Mouse (Mus musculus): Measurements from ENCODE around the gene Mtor. TPM values are rescaled to one million over a fixed set of nuclear protein-coding genes. Genes with fewer than 3 reads are reported as not detected.
A peak's percentile ranks its signal among the peaks of the same experiment; 100 is the strongest.

Gene Mtor
- polyA plus RNA-seq, 1 experiment from 2014 or later = 33.0 TPM

- no peak overlapping the region for H3K9ac ChIP-seq (replicated peaks; ENCODE audit: low read depth, low read length)
Measured at GRCm38 (mm10) chr4:148510691-148511090, 62.3 kb downstream of the Mtor start.

GRCm38 (mm10) chr4:148511334-148511733, 62.9 kb downstream of the Mtor start:
- H3K9me3 ChIP-seq (ENCODE audit: control insufficient read depth, low read length) = no peaks in the 10 kb centered on the region
- H3K4me1 ChIP-seq (ENCODE audit: control insufficient read depth, insufficient read depth, low read length) = no peaks in the 10 kb centered on the region
- no peak overlapping the region for H3K27ac ChIP-seq (ENCODE audit: low read depth, low read length)
- H3K9ac ChIP-seq (replicated peaks; ENCODE audit: low read depth, low read length) = no peak overlapping the region
- H3K27me3 ChIP-seq (ENCODE audit: control insufficient read depth, insufficient read depth, low read length) = no peaks in the 10 kb centered on the region
- ATAC-seq (ENCODE audit: low read depth) = no peak
- 95% methylated on average over 4 of the region's 4 CpGs for WGBS
- H3K36me3 ChIP-seq (ENCODE audit: control insufficient read depth, insufficient read depth, low read length) = peaks cover 15% of the 10 kb centered on the region
- H3K4me3 ChIP-seq (ENCODE audit: low read depth, low read length) = no peak overlapping the region
- H3K4me2 ChIP-seq (ENCODE audit: low read depth, low read length) = no peak overlapping the region

More at GRCm38 (mm10) chr4:148510691-148511090, 62.3 kb downstream of the Mtor start:
- Histone ChIP-seq H3K4me3 (ENCODE audit: low read depth, low read length) (no peak overlapping the region), H3K4me2 (ENCODE audit: low read depth, low read length) (no peak overlapping the region), H3K9me3 (ENCODE audit: control insufficient read depth, low read length) (no peaks in the 10 kb centered on the region), H3K36me3 (ENCODE audit: control insufficient read depth, insufficient read depth, low read length) (peaks cover 14% of the 10 kb centered on the region), H3K27ac (ENCODE audit: low read depth, low read length) (no peak overlapping the region), H3K27me3 (ENCODE audit: control insufficient read depth, insufficient read depth, low read length) (no peaks in the 10 kb centered on the region), H3K4me1 (ENCODE audit: control insufficient read depth, insufficient read depth, low read length) (no peaks in the 10 kb centered on the region)
- WGBS = 82% methylated on average over 4 of the region's 4 CpGs
- ATAC-seq (ENCODE audit: low read depth) = no peak

- Histone ChIP-seq H3K4me3 (ENCODE audit: low read depth, low read length) (no peak overlapping the region), H3K4me2 (ENCODE audit: low read depth, low read length) (no peak overlapping the region), H3K27me3 (ENCODE audit: control insufficient read depth, insufficient read depth, low read length) (no peaks in the 10 kb centered on the region), H3K4me1 (ENCODE audit: control insufficient read depth, insufficient read depth, low read length) (no peaks in the 10 kb centered on the region), H3K27ac (ENCODE audit: low read depth, low read length) (0 out of 2 replicates have a peak overlapping the region, but pooled peaks have one; percentile 35), H3K9me3 (ENCODE audit: control insufficient read depth, low read length) (no peaks in the 10 kb centered on the region), H3K9ac (replicated peaks; ENCODE audit: low read depth, low read length) (no peak overlapping the region), H3K36me3 (ENCODE audit: control insufficient read depth, insufficient read depth, low read length) (peaks cover 23% of the 10 kb centered on the region)
- whole genome bisulfite sequencing = 54% methylated on average over 6 of the region's 6 CpGs
- ATAC-seq (ENCODE audit: low read depth) = peak; percentile 46; the same call in 1 of the 2 replicates
Measured at GRCm38 (mm10) chr4:148513021-148513559, 64.7 kb downstream of the Mtor start.

- Histone ChIP-seq H3K4me2 (ENCODE audit: low read depth, low read length) (no peak overlapping the region), H3K4me1 (ENCODE audit: control insufficient read depth, insufficient read depth, low read length) (no peaks in the 10 kb centered on the region), H3K4me3 (ENCODE audit: low read depth, low read length) (no peak overlapping the region), H3K9ac (replicated peaks; ENCODE audit: low read depth, low read length) (no peak overlapping the region), H3K9me3 (ENCODE audit: control insufficient read depth, low read length) (no peaks in the 10 kb centered on the region), H3K27ac (ENCODE audit: low read depth, low read length) (no peak overlapping the region), H3K36me3 (ENCODE audit: control insufficient read depth, insufficient read depth, low read length) (peaks cover 23% of the 10 kb centered on the region), H3K27me3 (ENCODE audit: control insufficient read depth, insufficient read depth, low read length) (no peaks in the 10 kb centered on the region)
- WGBS = 92% methylated on average over 2 of the region's 2 CpGs
- no peak for ATAC-seq (ENCODE audit: low read depth)
Measured at GRCm38 (mm10) chr4:148515313-148515712, 66.9 kb downstream of the Mtor start.

- Histone ChIP-seq H3K4me1 (ENCODE audit: control insufficient read depth, insufficient read depth, low read length) (no peaks in the 10 kb centered on the region), H3K27me3 (ENCODE audit: control insufficient read depth, insufficient read depth, low read length) (no peaks in the 10 kb centered on the region), H3K36me3 (ENCODE audit: control insufficient read depth, insufficient read depth, low read length) (peaks cover 31% of the 10 kb centered on the region), H3K4me3 (ENCODE audit: low read depth, low read length) (no peak overlapping the region), H3K9ac (replicated peaks; ENCODE audit: low read depth, low read length) (no peak overlapping the region), H3K27ac (ENCODE audit: low read depth, low read length) (peak overlapping the region; percentile 48; the same call in 1 of the 2 replicates), H3K4me2 (ENCODE audit: low read depth, low read length) (no peak overlapping the region), H3K9me3 (ENCODE audit: control insufficient read depth, low read length) (no peaks in the 10 kb centered on the region)
- 54% methylated on average over 4 of the region's 4 CpGs for WGBS
- ATAC-seq (ENCODE audit: low read depth) = no peak
Measured at GRCm38 (mm10) chr4:148517809-148518208, 69.4 kb downstream of the Mtor start.

GRCm38 (mm10) chr4:148518235-148518795, 69.9 kb downstream of the Mtor start:
- no peaks in the 10 kb centered on the region for H3K27me3 ChIP-seq (ENCODE audit: control insufficient read depth, insufficient read depth, low read length)
- no peak overlapping the region for H3K9ac ChIP-seq (replicated peaks; ENCODE audit: low read depth, low read length)
- 28% methylated on average over 5 of the region's 5 CpGs for WGBS
- no peak for ATAC-seq (ENCODE audit: low read depth)
- H3K36me3 ChIP-seq (ENCODE audit: control insufficient read depth, insufficient read depth, low read length) = peaks cover 33% of the 10 kb centered on the region
- no peaks in the 10 kb centered on the region for H3K9me3 ChIP-seq (ENCODE audit: control insufficient read depth, low read length)
- no peak overlapping the region for H3K4me3 ChIP-seq (ENCODE audit: low read depth, low read length)
- H3K4me2 ChIP-seq (ENCODE audit: low read depth, low read length) = no peak overlapping the region
- H3K27ac ChIP-seq (ENCODE audit: low read depth, low read length) = peak overlapping the region; percentile 48; the same call in 1 of the 2 replicates
- H3K4me1 ChIP-seq (ENCODE audit: control insufficient read depth, insufficient read depth, low read length) = no peaks in the 10 kb centered on the region

- H3K9ac ChIP-seq (replicated peaks; ENCODE audit: low read depth, low read length) = no peak overlapping the region
Measured at GRCm38 (mm10) chr4:148523538-148523937, 75.1 kb downstream of the Mtor start.

GRCm38 (mm10) chr4:148527158-148527910, 78.9 kb downstream of the Mtor start:
- no peak for ATAC-seq (ENCODE audit: low read depth)
- 93% methylated on average over 10 of the region's 10 CpGs for WGBS
- Histone ChIP-seq H3K9me3 (ENCODE audit: control insufficient read depth, low read length) (no peaks in the 10 kb centered on the region), H3K4me1 (ENCODE audit: control insufficient read depth, insufficient read depth, low read length) (no peaks in the 10 kb centered on the region), H3K27me3 (ENCODE audit: control insufficient read depth, insufficient read depth, low read length) (no peaks in the 10 kb centered on the region), H3K36me3 (ENCODE audit: control insufficient read depth, insufficient read depth, low read length) (peaks cover 82% of the 10 kb centered on the region), H3K9ac (replicated peaks; ENCODE audit: low read depth, low read length) (no peak overlapping the region), H3K27ac (ENCODE audit: low read depth, low read length) (no peak overlapping the region), H3K4me2 (ENCODE audit: low read depth, low read length) (no peak overlapping the region), H3K4me3 (ENCODE audit: low read depth, low read length) (no peak overlapping the region)

More at GRCm38 (mm10) chr4:148523538-148523937, 75.1 kb downstream of the Mtor start:
- ATAC-seq (ENCODE audit: low read depth) = peak; percentile 14; the same call in 1 of the 2 replicates
- H3K4me3 ChIP-seq (ENCODE audit: low read depth, low read length) = no peak overlapping the region
- H3K9me3 ChIP-seq (ENCODE audit: control insufficient read depth, low read length) = no peaks in the 10 kb centered on the region
- no peak overlapping the region for H3K4me2 ChIP-seq (ENCODE audit: low read depth, low read length)
- 59% methylated on average over 7 of the region's 7 CpGs for WGBS
- no peaks in the 10 kb centered on the region for H3K27me3 ChIP-seq (ENCODE audit: control insufficient read depth, insufficient read depth, low read length)
- no peak overlapping the region for H3K27ac ChIP-seq (ENCODE audit: low read depth, low read length)
- peaks cover 57% of the 10 kb centered on the region for H3K36me3 ChIP-seq (ENCODE audit: control insufficient read depth, insufficient read depth, low read length)
- H3K4me1 ChIP-seq (ENCODE audit: control insufficient read depth, insufficient read depth, low read length) = no peaks in the 10 kb centered on the region

GRCm38 (mm10) chr4:148530351-148530750, 81.9 kb downstream of the Mtor start:
- Histone ChIP-seq H3K36me3 (ENCODE audit: control insufficient read depth, insufficient read depth, low read length) (peaks cover 91% of the 10 kb centered on the region), H3K27ac (ENCODE audit: low read depth, low read length) (no peak overlapping the region), H3K4me2 (ENCODE audit: low read depth, low read length) (no peak overlapping the region), H3K9me3 (ENCODE audit: control insufficient read depth, low read length) (no peaks in the 10 kb centered on the region), H3K4me3 (ENCODE audit: low read depth, low read length) (no peak overlapping the region), H3K27me3 (ENCODE audit: control insufficient read depth, insufficient read depth, low read length) (no peaks in the 10 kb centered on the region), H3K9ac (replicated peaks; ENCODE audit: low read depth, low read length) (no peak overlapping the region), H3K4me1 (ENCODE audit: control insufficient read depth, insufficient read depth, low read length) (no peaks in the 10 kb centered on the region)
- no peak for ATAC-seq (ENCODE audit: low read depth)
- 96% methylated on average over 5 of the region's 5 CpGs for WGBS
